Mouse (Mus musculus) urinary bladder, postnatal 36 days (tissue): ENCODE measurements around the gene Aff4.
A peak's percentile ranks its signal among the peaks of the same experiment; 100 is the strongest.

ENCODE experiments used
- DNase-seq, 2 experiments: peaks; one replicate each; pipeline ENCODE4 v3.0.0; 2022; ENCODE audit warnings: low spot score in 2 of 2, mixed read lengths in 1 of 2

Gene Aff4

DNA sequence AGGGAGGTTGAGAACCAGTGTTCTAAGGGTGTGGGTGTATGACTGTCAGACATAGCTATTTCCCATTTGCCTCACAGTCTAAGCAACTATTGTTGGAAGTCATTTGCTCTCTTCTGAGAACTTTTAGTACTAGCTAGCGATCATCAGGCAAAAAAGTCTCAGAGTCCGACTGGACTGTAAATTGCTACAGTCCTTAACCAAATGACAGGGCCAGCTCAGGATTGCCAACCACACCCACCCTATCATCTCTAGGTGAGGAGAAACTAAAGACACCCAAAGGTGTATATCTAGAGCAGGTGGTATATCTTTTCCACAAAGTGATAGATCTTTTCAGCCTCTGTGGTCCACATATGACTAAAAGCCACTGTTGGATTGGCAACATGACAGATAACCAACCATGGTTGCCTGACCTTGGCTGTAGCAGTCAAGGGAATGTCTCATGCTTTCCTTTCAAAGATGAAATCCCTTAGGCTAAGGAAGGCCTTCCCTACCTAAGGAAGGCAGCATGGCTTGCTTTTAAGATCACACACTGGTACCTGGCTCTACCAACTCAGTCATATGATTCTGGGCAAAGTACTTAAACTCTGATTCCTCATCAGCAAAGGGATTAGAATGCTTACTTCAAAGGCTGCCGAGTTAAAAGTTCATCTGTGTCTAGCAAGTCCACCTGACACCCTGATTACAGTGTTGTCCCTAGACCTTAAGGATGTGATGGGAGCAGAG, 77.5 kb downstream of the Aff4 start:
- no peak for DNase-seq

DNA sequence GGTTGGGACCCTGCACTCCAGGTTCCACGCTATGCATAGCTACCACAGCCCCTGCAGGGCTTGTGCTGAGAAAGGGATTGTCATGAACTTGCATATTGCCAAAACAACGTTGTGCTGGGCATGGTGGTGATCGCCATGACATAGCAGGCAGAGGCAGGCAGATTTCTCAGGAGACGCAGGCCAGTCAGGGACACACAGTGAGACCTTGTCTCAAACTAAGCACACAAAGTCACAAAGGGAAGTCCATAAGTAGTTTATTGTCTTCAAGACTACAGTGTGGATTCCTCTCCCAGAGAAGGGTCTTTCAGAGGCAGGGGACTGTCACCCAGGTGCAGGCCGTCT, 78.1 kb downstream of the Aff4 start:
- no peak for DNase-seq

DNA sequence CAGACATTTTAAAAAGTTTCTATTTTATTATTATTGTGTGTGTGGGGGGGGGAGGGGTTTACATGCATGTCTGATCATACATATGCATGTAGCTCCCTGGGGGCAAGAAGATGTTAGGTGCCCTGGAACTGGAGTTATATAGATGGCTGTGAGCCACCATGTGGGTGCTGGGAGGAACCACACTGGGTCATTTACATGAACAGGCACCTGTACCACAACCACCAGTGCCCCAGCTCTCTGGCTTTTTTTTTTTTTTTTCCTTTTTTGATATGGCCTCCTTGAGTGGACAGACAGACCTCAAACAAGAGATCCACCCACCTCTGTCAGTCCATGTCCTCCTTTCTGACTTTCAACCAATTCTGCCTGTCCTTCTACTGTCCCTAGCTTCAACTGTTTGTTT, 78.5 kb downstream of the Aff4 start:
- DNase-seq = no peak

DNA sequence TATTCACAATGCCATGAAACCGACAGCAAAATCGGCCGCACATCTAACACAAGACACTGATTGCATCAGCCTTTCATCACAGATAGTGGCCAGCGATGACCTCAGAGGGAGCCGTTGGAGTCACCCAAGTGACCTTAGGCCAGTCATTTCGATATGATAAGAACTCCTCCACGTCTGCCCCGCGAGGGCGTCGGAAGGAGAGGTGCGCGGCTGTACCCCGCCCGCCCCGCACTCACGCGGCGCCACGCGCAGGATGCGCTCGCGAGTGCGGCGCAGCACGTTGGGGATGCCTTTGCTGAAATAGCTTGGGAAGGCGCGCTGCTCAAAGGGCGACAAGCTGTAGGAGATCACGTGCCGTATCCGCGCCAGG, 79.7 kb downstream of the Aff4 start:
- DNase-seq = no peak

DNA sequence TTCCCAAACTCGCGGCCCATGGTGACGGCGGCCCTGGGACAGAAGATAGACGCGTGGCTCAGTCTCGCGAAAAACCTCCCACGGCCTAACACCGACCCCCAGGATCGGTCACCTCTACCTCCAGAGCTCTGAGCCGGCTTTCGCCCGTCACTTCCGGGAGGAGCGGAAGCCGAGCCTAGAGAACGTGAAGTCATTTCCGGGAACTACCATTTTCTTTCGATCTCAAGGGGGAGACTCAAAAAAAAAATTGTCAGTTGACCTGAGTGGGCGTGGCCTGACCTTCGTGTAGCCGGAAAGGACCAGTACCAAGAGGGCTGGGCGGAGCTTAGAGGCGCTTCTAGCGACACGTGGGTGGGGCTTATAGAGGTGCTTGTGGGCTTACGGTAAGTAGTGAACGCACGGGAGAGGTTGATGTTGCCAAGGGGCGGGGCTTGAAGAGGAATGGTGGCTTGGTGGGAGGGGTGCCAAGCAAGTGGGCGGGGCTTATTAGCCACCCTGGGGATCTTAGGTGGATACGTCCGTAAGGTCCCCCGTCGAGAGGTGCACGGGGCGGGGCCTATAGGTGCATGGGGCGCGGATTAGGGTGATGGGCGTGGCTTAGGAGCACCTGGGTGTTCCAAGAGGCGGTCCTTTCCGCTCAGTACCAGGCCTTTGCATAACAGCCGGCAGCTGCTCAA, 80.2 kb downstream of the Aff4 start, which contains the start of the genes Uqcrq and Gdf9:
Gene Uqcrq (minus strand): TSS at position 162 of the 677 bp plus-strand sequence.
Gene Gdf9 (plus strand): TSS at position 354 of the 677 bp plus-strand sequence.
- peak; percentile 97 to 99 for DNase-seq

DNA sequence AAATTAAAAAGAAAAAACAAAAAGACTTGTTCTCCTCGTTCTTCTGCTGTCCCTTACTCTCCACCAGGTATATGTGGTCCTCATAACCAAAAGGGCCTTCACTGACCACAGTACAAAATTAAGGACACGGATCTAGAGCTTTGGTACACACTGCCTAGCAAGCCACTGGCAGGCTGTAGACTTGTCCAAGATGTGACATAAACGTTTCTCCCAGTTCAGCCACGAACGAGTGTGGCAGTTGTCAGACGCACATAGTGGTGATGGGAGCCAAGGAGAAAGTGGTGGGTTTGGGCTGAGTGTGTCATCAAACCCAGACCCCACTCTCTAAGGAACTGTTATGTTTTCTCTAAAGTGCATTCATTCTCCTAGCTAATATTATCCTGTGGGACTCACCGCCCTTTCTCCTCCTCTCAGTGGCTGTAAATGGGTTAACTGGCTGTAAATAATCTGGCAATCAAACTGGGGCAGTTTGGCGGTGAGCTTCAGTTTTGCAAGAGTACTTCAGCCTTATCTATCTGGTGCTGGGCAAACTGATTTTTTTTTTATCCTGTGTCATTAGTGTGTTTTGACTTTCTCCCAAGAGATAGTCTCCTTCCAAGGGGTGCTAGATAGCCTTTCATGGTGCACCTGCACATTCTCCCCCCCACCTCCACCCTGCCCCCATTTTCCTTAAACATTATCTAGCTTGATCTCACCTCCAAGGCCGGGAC, 80.9 kb downstream of the Aff4 start:
- peak in 1 of 2 experiments; percentile 35 for DNase-seq

DNA sequence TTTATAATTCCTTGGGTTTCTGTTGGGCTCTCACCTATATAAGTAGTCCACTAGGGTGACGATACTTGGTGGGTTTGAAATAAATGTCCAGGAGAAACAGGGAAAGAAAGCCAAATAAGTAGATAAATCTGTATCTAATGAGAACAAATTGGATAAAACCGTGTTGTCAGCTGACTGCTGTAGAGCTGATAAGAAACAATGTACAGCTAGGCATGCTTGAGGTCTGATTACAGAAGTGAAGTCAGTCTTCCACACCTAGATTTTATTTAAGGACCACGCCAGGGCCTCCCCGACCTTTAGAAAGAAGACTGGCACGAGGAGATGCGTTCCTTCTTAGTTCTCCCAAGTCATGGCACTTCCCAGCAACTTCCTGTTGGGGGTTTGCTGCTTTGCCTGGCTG, 82.4 kb downstream of the Aff4 start:
- DNase-seq = no peak

DNA sequence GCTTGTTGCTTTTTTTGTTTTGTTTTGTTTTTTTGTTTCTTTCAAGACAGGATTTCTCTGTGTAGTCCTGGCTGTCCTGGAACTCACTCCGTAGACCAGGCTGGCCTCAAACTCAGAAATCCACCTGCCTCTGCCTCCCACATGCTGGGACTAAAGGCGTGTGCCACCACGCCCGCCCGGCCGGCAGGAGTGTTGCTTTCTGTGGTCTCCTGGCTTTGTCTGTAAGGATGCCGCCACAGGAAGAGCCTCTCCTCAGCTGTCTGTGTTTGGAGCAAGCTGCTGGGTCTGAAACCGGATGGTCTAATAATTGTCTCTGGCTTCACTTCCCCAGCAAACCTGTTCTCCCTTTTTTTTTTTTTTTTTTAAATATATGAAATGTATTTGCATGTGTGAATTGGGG, 84.9 kb downstream of the Aff4 start:
- DNase-seq = no peak

DNA sequence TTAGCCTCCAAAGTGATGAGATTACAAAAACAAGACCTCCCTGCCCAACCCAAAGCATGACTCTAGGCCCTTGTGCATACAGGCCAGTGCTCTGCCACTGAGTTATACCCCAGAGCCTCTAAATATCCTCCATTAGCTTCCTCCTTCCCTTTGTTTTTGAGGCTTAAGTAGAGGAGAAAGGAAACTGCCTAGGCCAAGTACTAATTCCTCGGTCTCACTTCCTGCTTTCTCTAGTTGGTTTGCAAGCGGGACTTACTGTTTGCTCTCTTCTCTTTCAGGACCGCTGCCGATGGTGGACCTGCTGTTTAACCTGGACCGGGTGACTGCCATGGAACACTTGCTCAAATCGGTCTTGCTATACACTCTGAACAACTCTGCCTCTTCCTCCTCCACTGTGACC, 85.7 kb downstream of the Aff4 start:
- DNase-seq = no peak

DNA sequence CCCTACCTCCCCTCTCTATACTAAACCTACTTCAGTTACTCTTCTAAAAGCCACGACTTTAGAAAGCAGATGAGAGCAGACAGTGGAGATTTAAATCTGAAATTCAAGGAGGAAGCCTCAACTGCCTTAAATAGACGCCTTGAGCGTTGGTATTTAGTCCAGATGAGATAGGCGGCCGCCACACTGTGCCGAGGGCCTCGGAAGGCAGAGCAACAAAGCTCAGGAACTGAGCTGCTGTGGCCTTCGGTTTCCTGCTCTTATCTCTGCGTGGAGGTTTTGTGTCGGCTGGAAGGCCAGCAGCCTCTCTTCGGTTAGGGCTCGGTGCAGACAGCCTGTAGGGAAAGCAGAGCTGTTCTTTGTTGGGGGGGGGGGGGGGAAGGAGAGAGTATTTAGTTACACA, 91.3 kb downstream of the Aff4 start:
- DNase-seq = no peak

DNA sequence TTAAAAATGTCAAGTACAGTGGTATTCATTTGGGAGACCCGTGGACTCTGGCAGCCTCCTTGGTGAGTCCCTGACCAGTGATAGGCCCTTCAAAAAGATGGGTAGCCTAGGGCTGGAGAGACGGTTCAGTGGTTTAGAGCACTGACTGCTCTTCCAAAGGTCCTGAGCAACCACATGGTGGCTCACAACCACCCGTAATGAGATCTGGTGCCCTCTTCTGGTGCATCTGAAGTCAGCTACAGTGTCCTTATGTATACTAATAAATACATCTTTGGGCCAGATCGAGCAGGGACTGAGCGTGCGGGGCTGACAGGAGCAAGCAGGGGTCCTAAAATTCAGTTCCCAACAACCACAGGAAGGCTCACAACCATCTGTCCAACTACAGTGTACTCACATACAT, 93.2 kb downstream of the Aff4 start:
- no peak for DNase-seq

DNA sequence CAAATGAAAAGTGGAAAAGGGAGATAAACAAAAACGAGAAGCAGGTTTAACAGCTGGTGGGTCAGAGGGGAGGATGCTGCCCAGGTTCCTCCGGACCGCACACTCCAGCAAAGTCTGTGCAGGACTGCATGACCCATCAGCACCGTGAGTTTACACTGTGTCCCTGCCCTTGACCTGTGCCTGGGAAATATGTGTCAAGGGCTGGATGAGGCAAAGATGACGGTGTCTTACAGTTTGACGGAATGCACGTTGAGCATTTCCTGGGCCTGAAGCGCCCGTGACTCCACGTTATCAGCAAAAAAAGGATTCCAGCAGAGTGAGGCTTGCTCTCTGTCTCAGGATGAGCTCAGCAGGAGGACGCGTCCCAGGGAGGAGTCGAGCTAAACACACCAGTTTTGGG, 94.9 kb downstream of the Aff4 start:
- no peak for DNase-seq

DNA sequence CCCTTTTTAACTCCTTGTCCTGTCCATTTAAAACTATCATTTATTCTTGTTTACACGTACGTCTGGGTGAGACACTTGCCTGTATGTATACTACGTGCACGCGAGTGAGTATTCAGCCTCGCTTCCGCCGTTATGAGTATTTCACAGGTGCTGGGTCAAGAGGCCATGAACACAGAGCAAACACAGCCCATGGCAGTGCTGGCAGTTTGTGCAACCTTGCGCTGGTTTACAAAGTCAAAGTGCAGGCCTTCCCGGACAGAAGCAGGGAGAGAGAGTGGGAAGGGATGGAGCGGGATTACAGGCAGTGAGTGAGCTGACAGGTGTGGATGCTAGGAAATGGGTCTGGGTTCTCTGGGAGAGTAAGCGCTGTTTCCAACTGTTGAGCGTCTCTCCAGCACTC, 95.5 kb downstream of the Aff4 start:
- DNase-seq = no peak

DNA sequence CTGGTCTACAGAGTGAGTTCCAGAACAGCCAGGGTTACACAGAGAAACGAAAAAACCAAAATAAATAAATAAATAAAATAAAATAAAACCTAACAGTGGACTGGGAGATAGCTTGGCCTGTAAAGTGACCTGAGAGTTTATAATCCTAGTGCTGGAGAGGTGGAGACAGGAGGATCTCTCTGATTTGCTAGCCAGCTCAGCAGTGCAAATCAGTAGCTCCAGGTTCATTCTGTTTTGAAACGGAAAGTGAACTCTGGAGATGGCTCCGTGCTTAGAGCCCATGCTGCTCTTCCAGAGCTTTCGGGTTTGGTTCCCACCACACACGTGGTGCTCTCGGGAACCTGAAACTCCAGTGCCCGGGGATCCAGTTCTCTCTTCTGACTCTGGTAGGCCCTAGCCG, 97.4 kb downstream of the Aff4 start:
- no peak for DNase-seq

DNA sequence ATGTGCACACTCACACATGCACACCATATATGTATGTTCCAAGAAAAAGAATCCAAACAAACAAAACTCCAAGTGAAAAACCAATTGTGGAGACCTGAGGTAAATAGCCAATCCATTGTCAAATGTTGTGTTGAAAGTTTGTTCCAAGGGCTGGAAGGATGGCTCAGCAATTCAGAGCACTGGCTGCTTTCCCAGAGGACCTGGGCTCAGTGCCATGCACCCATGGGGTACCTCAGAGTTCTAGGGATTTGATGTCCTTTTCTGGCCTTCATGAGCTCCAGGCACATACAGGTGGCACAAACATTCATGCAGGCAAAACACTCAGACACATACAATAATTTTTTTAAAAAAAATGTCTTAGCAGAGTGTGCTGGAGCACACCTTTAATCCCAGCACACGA, 97.9 kb downstream of the Aff4 start:
- DNase-seq = peak in 1 of 2 experiments; percentile 57

DNA sequence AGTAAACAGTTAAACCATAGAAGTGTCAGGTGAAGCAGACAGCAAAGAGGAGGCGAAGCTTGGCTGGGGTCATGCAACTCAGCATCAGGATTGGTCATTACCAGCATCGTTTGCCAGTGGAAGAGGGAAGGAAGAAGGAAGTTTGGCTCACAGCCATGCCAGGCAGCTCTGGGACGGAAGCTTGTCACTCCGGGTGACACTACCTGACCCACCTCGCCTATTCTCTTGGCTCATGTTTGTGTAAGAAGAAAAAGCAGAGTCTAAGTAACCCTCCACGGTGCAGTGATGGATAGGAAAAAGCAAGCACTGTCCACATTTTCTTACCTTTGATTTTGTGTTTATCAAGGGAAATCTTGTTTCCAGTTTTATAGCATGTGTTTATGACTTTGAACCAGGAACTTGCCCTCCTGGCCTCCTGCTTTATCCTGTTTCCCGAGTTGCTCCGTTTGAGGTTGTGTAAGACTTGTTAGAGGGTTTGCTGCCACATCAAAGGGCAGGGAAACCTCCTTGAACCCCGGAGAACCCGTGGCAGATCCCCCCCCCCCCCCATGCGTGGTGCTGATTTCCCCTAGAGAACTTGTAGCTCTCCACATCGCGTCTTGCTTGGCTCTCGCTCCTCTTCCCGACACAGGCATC, 99.6 kb downstream of the Aff4 start:
- DNase-seq = no peak

DNA sequence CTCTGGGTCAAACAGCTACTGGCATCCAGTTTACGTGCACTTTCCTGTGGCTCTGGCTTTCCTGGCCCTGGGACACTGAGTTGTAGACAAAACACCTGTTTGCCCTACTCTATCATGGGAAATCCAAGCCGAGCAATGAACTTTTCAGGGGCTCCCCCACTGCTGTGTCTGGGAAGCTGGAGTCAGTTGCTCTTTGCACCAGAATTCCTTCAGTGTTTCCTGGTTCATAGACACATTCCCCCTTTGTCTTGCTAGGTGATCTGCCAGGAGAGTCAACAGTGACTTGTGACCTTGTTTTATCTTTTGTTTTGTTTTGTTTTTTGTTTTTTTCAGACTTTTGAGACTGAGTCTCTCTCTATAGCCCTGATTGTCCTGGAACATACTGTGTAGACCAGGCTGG, 100.7 kb downstream of the Aff4 start:
- no peak for DNase-seq

DNA sequence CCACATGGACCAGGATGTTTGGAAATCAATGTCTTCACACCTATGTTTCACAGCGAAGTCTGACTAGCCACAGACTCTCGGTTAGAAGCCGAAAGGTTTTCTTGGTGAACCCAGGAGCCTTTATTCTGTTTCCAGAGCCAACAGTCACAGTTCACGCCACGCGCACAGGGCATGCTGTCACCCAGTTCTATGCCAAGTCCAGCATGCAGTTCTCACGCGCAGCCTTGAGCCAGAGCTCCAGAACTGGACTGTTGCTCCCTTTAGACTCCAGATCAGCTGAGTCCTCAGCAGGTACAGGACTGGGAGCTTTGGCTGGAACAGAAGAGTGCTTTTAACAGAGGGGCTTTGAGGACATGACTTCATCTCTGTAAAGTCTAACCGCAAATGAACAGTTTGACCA, 101.8 kb downstream of the Aff4 start:
- DNase-seq = no peak

DNA sequence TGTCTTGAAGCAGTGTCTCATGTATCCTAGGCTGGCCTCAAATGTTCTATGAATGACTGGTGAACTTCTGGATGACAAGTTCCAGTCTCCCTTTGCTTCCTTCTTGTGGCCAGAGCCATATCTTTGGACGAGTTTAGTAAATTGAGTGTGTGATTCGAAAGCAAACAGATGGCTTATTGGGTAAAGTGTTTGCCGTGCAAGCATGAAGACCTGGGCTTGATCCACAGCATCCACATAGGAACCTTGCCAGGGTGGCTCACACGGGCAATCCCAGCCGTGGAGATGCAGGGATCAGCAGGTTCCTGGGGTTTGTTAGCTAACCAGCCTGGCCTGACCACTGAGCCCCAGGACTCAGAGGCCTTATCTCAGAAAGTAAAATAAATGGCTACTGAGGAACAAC, 102.4 kb downstream of the Aff4 start:
- no peak for DNase-seq

DNA sequence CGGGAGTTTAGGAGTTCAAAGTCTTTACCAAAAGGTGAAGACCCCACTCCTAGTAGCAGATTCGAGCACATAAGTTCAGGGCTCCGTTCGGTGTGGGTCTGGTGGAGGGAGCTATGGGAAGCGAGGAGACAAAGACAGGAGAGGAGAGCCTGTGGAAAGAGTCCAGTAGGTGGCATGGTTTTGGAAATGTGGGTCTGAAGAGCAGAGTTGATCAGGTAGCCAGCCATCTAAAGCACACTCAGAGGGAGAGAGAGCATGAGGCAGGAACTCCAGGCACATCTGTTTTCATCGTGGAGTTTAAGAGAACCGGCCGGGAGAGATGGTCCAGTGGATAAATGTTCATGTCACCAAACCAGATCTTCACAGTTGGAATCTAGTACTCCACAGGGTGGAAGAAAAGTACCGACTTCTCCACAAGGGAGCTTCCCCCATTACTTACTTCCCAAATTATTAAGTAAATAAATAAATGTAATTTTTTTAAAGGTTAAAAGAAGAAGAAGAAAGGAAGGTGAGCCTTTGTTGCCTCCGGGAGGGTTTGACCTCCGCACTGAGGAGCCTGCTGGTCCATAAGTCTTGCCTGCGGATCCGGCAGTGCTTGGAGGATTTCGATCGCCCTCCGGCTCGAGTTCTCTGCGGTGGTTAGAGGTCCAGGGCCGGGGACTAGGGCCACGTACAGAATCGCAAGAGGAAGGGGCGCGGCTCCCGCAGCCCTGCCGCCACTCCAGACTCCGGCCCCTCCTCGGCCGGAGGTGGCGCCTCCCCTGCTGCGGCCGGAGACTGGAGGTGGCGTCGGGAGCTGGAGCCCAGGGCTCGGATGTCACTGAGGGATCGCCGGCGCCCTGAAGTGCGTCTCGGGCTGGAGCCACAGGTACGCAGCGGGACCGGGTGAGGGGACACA, 106.1 kb downstream of the Aff4 start, which contains the start of the genes Gm10447 and Shroom1:
Gene Gm10447 (minus strand): TSS at position 637 of the 898 bp plus-strand sequence.
Gene Shroom1 (plus strand): TSS at position 732 of the 898 bp plus-strand sequence.
- peak; percentile 52 to 72 for DNase-seq

DNA sequence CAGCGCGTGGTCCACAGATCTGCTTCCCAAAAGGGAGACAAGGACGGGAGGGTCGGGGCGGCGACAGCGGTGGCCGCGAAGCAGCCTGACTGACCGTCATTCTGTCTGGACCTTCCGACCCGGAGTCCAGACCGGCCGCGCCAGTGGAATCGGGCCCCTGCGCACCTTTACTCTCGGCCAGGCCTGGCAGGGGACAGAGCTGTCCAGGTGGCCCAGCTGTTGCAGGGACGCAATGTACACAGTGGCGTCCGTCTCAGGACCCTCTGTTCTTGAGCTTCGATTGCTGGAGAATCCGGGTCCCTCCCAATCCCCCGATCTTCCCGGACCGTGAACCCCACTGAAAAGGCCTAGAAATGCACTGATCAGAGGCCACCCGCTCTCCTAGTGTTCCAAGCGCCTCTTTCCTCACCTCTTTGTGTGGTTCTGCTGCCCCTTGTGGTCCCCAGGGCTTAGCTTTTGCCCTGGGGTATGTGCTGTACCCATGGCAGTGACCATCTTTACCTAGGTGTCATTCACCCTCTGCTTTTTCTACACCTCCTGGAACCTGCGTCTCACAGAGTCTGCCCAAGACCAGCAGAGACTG, 106.8 kb downstream of the Aff4 start:
- DNase-seq = no peak
